16 mouse cellular contexts compared by ENCODE assay signal in genomic region chr10:36499713-36500112, GRCm38 (mm10). TPM values are rescaled to one million over a fixed set of nuclear protein-coding genes. Genes with fewer than 3 reads are reported as not detected.
"Had no signal": no experiment of that assay in that cellular context is flagged by ENCODE, and none has a peak within 500 bp of the region (broad histone marks: within the 10 kb centered on the region; RNA-seq: fewer than 3 reads in every experiment).

No protein-coding gene starts in this region.

- H3K9ac ChIP-seq: liver, embryonic 15.5 days; midbrain, embryonic 13.5 days; neural tube, embryonic 12.5 days had no signal

- H3K36me3 ChIP-seq: limb, embryonic 10.5 days; liver, embryonic 15.5 days; midbrain, embryonic 13.5 days; neural tube, embryonic 12.5 days had no signal

- H3K4me2 ChIP-seq: liver, embryonic 11.5 days; liver, embryonic 15.5 days; midbrain, embryonic 13.5 days; neural tube, embryonic 12.5 days had no signal

- ATAC-seq: lung, postnatal 0 days; midbrain, embryonic 13.5 days had no signal

- H3K9me3 ChIP-seq: limb, embryonic 10.5 days; liver, embryonic 15.5 days; midbrain, embryonic 13.5 days; neural tube, embryonic 12.5 days had no signal

- DNase-seq: kidney, postnatal 10 days; kidney, postnatal 4 days; lung, adult 2 months; lung, postnatal 36 days; thymus, postnatal 14 days had no signal

- H3K27me3 ChIP-seq: liver, embryonic 15.5 days; neural tube, embryonic 12.5 days had no signal

- H3K27ac ChIP-seq: layer of hippocampus, adult 2 months; limb, embryonic 10.5 days; liver, embryonic 15.5 days; midbrain, embryonic 13.5 days; neural tube, embryonic 12.5 days; stomach, postnatal 0 days had no signal

- H3K4me3 ChIP-seq: layer of hippocampus, adult 2 months; limb, embryonic 10.5 days; liver, embryonic 15.5 days; midbrain, embryonic 13.5 days; neural tube, embryonic 12.5 days had no signal

- H3K4me1 ChIP-seq: limb, embryonic 10.5 days; liver, embryonic 15.5 days; midbrain, embryonic 13.5 days; neural tube, embryonic 12.5 days had no signal

RNA-seq across cellular contexts. Expression of gene Hs3st5, which starts 6.9 kb away (rescaled TPM):
- total RNA-seq: megakaryocyte progenitor cell, adult 5-6 weeks; monocyte, adult 5-6 weeks; neutrophil, adult 5-6 weeks had no signal
- polyA plus RNA-seq: liver, embryonic 15.5 days had no signal
